Mouse (Mus musculus) left cerebral cortex, postnatal 25 days (tissue): Measurements from ENCODE around the gene Hnrnph2. TPM values are rescaled to one million over a fixed set of nuclear protein-coding genes. Genes with fewer than 3 reads are reported as not detected.

Experiments used
- DNase-seq, 2 experiments: peaks; one replicate each; pipeline ENCODE4 v3.0.0; 2022; ENCODE audit warnings: low spot score in 2 of 2, mixed read lengths in 1 of 2
- intact Hi-C: fragments of 180-260 bp; cut with DNase I; formaldehyde crosslinking; loops from one replicate; pipeline ENCODE4 v1.15.1; 2025
- total RNA-seq, 2 experiments: library from RNA; stranded (reverse); gene quantifications; 2 replicates each; pipeline ENCODE4 v1.2.3; 2021

The Hnrnph2 gene
- 100 to 1,000 TPM; 153 to 166 TPM for total RNA-seq

DNA sequence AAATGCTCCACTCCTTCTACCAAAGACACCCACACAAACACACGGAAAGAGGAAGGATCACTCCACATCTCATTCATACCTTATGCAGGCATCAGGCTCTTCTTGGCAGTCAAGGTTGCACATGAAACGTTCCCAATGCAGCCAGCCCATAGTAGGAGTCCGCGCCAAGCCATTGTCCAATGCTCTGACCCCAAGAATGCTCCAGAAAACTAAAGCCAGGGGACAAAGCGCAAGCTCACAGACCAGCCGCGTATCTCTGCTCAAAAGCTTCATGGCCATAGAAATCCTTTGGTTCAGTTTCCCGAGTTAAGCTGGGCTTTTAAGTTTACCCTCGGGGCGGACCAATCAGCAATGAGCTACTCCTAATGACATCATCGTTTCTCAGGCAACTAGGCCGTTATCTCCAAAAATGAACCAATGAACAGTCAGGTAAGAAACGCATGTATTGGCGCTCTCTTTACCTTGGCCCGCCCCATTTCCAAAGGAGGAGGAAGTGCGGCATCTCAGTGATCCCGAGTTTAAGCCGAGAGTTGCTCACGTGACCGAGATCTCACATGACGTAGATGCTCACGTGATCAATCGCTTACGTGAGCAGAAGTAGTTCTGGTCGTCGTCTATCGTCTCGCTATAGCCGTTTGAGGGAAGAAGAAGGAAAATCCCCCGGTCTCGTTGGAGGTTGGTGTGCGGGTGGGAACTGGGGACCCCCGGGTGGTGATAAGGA is at the start of gene Hnrnph2, which contains the start of gene Gla:
TSS of gene Hnrnph2 (plus strand) at position 521 of the 721 bp plus-strand sequence.
TSS of gene Gla (minus strand) at position 467 of the 721 bp plus-strand sequence.
- peak; percentile 90 to 97 for DNase-seq
- intact Hi-C loops, result no loop called here

DNA sequence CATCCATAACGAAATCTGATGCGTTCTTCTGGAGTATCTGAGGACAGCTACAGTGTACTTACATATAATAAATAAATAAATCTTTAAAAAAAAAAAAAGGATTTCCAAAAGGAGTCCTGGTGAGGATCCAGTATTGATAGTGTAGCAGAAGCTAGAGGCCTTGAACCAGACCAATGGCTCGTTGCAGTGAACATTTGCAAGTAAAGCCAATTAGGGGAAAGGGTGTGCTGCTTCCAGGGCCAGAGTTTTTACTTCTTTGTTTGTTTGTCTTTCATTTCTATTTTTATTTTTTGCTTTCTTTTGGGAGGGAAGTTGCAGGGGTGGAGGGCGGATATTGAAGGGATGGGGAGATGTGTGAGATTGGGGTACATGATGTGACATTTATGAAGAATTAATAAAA is 47.7 kb upstream of the Hnrnph2 start:
- intact Hi-C loops, result no loop called here
- no peak for DNase-seq

DNA sequence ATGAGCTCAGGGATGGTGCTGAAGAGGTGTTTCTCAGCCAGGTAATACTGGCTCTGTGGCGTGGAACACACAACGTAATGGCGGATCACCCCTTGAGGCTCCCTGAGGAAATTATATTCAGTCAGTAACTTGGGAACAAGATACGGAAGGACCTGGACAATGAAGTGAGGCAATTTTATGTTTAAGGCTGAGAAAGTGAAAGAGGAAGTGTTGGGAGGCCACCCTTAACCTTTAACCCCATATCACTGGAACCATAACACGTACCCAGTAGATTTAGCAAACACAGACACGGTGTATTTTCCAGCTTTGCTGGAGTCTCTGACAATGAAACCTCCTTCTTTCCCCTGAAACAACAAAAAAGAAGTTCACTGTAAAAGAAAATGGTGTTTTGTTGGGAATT is 46.6 kb upstream of the Hnrnph2 start:
- intact Hi-C loops, result no loop called here
- DNase-seq, result no peak

DNA sequence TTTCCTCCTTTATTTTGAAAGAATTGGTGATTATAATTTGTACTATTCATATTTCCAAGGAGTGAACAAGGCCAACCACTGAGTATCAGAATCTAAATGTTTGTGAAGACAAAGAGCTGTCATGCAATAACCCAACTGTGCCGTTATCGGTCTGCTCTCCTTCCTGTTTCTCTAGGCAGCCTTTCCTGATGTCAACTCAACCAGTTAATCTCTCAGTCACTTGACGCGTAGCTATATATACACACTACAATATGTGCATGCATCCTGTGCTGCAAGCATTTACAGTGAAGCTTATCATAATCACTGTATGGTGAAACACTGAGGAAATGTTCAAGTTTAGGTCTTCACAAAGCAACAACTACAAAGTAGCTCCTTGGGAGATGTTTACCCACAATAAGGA is 36.7 kb upstream of the Hnrnph2 start:
- DNase-seq, result no peak
- intact Hi-C loops, result no loop called here

DNA sequence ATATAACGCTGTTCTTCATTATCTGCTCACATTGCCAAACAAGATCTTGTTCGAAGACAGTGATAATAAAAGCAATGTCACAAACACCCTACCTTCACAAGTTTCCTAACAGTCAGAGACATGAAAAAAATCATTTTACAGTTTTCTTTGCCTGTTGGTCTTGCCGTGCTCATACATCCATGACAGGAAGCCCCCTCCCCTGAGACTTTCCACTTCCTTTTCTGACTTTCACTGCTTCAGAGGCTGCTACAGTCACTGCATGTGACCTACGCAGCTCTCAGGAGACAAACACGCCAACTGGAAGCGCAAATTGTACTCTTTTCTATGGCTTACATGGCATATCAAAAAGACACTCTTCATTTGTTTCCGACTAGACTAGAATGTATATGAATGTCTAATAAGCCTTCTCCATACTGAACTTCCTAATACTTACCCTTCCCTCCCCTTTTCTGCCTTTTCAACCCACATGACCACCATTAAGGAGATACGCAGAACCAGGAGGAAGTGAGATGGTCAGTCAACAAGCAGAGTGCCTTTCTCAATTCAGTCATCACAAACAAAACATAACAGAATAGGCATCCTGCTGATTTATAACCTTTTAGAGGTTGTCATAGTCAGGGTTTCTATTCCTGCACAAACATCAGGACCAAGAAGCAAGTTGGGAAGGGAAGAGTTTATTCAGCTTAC is 34.3 kb upstream of the Hnrnph2 start:
- no peak for DNase-seq

DNA sequence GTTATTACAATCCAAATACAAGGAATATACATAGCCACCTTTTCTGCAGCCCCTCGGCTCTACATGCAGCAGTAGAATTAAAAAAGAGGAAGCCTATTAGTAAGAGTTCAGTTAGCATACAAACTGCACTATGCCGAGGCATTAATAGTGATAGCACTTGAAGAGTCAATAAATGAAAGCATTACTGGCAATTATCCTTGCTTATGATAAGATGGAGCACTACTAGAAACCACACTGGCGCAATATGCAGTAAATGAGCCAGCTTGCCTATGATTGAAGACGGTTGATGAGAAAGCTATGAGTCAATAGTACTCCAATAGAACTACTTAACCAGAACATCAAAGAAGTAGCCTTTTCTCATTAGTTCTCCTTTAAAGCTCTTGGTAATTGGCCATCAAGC is 23.1 kb upstream of the Hnrnph2 start:
- intact Hi-C loops, result no loop called here

More for the DNA sequence above, 34.3 kb upstream of the Hnrnph2 start:
- intact Hi-C loops, result no loop called here

DNA sequence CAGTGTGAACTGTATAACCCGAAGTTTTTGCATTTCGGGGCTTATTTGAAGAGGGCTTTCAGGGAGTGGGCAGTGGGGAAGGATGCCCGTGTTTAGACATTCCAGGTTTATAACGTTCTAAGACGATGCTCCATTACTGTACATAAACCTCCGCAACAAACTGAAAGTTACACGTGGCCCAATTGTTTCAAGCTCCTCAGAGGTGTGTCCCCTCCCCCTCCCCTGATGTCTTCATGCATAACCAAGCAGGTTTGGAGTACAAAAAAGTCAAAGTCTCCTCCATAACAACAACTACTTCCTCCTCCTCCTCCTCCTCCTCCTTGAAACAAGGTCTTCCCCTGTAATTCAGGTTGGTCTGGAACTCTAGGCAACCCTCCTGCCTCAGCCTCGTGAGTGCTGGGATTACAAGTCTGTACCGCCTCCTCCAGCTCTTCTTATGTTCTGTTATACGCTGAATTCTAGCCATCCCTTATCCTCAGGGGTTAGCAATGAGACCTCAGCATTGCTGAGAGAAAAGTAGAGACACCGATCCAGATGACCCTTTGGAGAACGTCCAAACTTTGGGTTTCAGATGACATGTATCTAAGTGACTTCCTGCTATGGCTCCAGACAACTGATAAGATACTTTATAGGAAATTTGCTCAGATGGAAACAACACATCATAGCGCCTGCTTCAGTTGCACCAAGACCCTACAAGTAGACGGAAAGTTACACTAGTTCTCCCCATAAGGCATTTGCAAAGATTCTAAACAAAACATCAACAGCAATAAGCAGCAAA is 20.3 kb upstream of the Hnrnph2 start:
- intact Hi-C loops, result no loop called here
- DNase-seq, result no peak

More for the DNA sequence above, 23.1 kb upstream of the Hnrnph2 start:
- no peak for DNase-seq

DNA sequence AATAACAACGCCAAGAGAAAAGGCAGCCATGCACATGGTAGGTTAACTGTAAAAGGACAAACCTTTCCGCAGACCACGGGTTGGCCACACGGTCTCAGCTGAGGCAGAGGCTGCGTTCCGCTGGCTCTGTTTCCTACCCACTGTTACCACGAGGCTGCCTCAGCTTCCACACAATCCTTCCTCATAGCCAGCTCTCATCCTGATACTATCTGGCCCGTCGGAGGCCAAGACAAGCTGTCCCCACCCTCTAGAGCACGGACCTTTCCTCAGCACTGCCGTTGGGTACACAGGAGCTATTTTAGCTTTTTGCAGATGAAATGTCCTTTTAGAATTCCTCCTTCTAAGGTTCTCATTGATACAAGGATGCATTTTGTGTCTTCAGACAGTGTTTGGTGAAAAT is 18.7 kb upstream of the Hnrnph2 start:
- intact Hi-C loops, result no loop called here
- DNase-seq, result no peak

DNA sequence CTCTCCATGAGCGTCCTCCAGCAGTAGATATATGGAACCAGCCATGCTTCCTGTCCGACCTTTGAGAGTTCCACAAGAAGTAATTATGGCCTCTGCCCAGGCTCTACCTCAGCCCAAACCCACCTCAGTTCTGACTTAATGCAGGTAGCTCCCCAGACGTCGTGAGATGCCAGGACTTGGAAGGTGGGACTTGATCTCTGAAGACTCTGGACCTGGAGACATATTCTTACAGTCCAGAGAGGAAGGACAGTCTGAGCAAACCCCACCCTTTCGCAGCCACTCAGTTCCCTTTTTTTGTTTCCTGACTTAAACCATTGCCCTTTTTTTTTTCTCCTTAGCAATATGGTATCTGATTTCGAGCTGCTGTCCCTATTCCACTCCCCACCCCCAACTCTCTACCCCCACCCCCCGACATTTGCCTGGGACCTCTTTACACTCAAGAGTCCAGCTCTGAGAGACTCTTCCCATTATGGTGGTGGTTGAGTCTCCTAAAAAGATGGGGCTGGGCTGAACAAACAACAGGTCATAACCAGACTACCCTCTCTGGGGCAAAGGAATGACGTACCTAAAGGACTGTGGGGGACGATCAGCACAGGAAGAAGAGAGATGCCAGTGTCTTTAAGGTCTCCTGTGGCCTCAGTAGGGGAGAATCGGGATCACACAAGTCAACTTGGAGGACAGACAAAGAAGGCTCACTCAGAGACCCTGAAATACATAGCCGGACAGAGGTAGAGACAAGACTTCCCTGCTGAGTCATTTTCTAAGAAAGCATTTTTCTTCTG is 17.9 kb upstream of the Hnrnph2 start, which contains the start of gene Btk:
TSS of gene Btk (minus strand) at position 683 of the 782 bp plus-strand sequence.
- intact Hi-C loops, result no loop called here
- no peak for DNase-seq

DNA sequence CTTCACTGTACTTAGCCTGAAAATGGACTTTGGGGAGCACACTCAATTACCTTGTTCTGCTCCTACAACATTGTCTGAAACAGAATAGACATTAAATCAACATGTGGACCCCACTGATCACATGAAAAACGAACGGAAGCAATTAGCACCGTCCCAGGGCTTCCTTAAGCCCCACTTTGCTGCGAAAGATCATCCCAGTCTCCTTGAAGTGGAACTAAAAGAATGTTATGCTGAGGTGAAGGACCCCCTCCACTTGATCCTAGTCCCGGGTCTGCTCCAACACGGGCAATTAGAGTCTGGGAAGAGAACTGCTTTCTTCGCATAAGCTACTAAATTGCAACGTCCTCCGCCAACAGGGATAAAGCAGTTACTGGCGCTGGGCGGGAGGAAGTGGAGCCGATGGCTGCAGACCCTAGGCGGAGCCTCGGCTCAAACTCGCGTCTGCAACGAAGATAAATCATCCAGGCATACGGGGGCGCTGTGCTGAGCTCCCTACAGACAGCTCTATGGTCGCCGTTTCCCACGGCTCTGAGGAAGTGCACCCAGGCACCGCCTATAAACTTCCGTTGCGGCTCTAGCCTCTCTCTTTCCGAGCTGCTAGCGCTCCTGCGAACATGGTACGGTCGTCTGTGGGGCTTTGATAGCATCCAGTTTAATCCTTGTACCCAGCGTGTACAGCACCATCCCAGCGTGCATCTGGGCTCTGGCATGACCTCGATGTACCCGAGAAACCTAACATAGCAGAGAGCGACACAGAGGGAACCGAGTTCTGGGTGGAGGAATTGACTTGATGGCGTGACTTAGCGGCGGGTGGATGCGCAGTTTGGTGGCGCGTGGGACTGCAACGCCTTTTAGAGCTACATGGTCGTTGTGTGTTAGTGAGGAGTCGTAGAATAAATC is 15.6 kb upstream of the Hnrnph2 start, which contains the start of gene Rpl36a:
TSS of gene Rpl36a (plus strand) at position 552 of the 900 bp plus-strand sequence.
- intact Hi-C loops, result no loop called here
- DNase-seq, result peak; percentile 89 to 94

DNA sequence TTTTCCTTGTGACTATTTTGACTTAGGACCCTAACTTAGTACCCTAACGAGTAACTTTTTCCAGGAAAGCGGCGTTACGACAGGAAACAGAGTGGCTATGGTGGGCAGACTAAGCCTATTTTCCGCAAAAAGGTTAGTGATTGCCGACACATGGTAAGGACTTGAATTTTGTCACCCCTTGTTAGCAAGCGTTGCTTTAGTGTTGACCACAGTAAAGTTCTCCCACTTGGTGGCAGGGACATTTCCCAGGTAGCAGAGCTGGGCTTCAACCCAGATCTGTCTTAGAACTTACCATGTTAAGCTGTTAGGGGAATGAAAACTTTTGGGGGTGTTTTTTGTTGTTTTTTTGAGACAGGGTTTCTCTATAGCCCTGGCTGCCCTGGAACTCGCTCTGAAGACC is 14.5 kb upstream of the Hnrnph2 start:
- intact Hi-C loops, result no loop called here
- no peak for DNase-seq

DNA sequence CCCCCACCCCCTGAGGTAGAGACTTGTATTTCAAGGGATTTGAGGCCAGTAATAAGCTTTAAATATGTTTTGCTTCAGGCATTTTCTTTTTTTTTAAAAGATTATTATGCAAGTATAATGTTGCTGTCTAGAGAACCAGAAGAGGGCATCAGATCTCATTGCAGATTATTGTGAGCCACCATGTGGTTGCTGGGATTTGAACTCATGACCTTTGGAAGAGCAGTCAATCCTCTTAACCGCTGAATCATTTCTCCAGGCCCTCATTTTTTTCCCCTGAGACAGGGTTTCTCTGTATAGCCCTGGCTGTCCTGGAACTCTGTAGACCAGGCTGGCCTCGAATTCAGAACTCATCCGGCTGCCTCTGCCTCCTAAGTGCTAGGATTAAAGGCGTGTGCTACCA is 12.7 kb upstream of the Hnrnph2 start:
- DNase-seq, result no peak
- intact Hi-C loops, result no loop called here

DNA sequence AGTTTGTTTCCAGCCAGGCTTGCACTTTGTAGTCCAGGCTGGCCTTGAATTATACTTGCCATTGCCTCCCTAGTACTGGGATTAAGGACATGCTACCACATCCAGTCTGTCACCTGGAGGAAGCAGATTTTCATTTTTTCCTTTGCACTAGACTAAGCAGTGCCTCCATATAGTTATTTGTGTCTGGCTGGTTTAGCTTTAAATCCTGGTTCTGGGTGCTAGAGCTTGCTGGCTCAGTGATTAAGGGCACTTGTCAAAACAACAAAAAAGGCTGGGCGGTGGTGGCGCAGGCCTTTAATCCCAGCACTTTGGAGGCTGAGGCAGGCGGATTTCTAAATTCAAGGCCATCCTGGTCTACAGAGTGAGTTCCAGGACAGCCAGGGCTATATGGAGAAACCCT is 12.0 kb upstream of the Hnrnph2 start:
- no peak for DNase-seq
- intact Hi-C loops, result no loop called here

DNA sequence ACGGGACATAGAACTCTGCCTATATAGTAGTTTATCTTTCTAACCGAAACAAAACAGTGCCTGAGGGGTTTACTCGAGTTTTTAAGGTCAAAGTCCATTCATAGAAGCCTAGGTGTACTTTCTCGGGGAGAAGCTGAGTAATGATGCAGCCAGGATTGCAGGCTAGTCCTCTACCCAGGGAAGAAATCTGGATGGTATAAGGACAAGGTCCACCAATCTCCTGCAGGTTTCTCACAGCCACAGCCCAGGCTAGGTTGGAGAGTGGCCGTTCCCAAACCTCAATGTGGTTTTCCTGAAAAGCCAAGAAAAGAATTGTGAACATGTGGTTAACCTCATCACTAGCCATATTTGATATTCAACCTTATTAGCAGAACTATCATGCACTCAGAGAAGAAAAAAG is 11.1 kb upstream of the Hnrnph2 start:
- DNase-seq, result no peak
- intact Hi-C loops, result no loop called here

DNA sequence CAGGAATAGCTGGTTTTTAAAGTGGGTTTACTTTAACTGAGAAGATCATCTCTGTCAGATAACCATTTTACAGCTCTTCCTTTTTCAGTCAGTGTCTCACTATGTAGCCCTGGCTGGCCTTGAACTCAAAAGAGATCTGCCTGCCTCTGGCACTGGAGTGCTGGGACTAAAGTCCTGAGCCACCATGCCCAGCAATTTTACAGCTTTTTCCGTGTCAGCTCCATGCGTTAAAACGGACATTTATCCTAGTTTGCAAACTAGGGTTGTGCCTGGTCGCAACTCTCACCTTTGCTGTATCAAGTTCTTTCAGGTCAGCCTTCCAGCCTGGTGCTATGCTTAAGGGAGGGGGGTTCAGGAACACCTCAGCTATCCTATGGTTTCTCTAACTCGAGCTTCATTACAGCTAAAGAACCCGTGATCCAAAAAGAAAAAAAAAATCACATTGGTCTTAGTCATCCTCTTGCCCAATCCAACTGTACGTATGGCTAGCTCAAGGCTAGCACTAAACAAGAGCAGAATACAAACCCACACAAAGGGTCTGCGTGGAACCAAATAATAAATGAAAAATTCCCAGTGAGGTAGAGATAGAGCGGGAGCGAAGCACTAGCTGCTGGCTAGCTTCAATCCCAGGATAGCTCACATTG is 935 bp upstream of the Hnrnph2 start:
- DNase-seq, result no peak
- intact Hi-C loops, result no loop called here

DNA sequence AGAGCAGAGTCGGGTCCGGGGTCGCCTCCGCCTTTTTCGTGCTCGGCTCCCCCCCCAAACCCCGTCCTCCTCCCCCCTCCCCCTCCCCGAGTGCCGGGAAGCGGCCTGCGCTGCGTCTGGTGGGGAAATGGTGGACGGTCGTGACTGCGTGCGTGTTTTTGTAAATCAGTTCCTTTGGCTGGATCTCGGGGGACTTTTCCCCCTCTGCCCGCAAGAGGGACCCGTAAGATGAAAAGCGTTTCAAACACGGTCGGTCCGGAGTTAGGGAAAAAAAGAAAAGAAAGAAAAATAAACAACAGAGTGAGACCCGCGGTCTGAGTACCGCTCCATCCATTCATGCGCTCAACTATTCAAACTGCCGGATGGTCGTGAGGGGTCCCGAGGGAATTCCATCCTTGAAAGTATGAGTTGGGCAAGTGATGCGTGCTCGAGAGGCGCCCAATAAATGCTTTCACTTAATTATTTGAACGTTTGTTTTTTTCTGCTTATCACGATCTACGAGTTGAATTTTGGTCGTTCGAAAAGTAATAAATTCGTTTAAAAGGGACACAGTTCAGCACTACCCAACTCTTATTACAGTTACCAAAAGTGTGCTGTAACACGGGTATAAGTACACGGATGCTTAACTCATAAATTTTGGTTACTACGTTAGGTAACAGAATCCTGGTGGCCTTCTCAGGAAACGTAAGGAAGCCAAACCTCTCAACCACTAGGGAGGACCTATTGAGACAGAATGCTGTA is 571 bp downstream of the Hnrnph2 start:
- intact Hi-C loops, result no loop called here
- no peak for DNase-seq

DNA sequence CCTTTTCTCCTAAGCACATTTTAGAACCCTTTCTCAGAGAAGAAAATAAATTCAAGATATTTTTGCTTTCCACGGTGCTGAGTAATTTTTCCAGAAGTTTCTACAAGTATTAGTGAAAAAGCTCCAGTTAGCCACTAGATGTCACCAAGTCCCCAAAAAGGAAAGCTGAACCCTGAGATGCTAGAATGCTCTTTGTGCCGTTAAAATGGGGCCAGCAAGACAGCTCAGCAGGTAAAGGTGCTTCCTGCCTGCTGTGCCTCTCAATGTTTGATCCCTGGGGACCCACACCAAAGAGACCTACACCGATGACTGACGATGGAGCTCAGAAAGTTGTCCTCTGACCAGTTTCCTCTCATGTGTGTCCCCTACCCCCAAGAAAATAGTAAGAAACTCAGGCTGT is 8.5 kb downstream of the Hnrnph2 start:
- intact Hi-C loops, result no loop called here
- peak in 1 of 2 experiments; percentile 23 for DNase-seq
